Mouse (Mus musculus): Measurements from ENCODE around the gene Abcc4.

GRCm38 (mm10) chr14:118713869-118714268, 7.8 kb upstream of the Abcc4 start:
- TF ChIP-seq CTCF (IDR thresholded peaks at IDR 0.05; ENCODE audit: low read depth, low read length) (no peak), POLR2AphosphoS5 (IDR thresholded peaks at IDR 0.05; ENCODE audit: insufficient replicate concordance, low read depth, low read length) (no peak), GATA1 (IDR thresholded peaks at IDR 0.05; ENCODE audit: borderline replicate concordance, low read length) (no peak)
